ENCODE assay signal across 22 mouse cellular contexts in the genomic region with DNA sequence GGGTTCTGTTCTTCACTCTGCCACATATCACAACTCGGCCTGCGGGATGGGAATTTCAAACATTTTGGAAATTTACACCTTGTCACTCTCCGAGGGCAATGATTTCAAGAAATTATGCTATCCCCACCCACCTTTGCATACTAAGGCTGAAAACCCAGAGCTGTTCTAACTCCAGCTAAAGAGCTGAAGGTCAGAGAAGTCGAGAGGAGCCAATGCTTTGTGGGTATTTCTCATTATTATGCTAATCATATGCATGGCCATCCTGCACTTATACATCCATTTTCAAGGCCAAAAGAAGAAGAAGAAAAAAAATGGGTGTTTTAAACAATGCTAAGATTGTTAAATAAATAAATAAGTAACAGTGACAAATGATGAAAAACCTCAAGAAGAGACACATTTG.
DNase-seq lines count a peak whose midpoint lies in the region; ATAC-seq lines count a peak whose summit lies in the region.
"Had no signal": no experiment of that assay in that cellular context is flagged by ENCODE, and none has a peak within 500 bp of the region (broad histone marks: within the 10 kb centered on the region; RNA-seq: fewer than 3 reads in every experiment).

No protein-coding gene starts in this region.

- WGBS in hindbrain, embryonic 11.5 days, result 48% methylated on average over 4 of the region's 4 CpGs
- 53% methylated on average over 4 of the region's 4 CpGs for WGBS in hindbrain, embryonic 12.5 days
- WGBS in neural tube, embryonic 11.5 days, result 46% methylated on average over 4 of the region's 4 CpGs
- 25% methylated on average over 4 of the region's 4 CpGs for WGBS in neural tube, embryonic 12.5 days

- H3K27ac ChIP-seq in hindbrain, embryonic 11.5 days (ENCODE audit: low read depth, low read length), result no peak overlapping the region
- no peak overlapping the region for H3K27ac ChIP-seq in hindbrain, embryonic 12.5 days
- no peak overlapping the region for H3K27ac ChIP-seq in neural tube, embryonic 11.5 days (ENCODE audit: low read depth, low read length)
- H3K27ac ChIP-seq in neural tube, embryonic 12.5 days, result no peak overlapping the region
- H3K27ac ChIP-seq: embryonic facial prominence, embryonic 13.5 days; embryonic facial prominence, embryonic 15.5 days; forebrain, embryonic 10.5 days; forebrain, embryonic 13.5 days had no signal

- peak; percentile 54 for ATAC-seq in hindbrain, embryonic 11.5 days (ENCODE audit: low FRiP score)
- no peak for ATAC-seq in hindbrain, embryonic 12.5 days (ENCODE audit: low FRiP score)
- peak; percentile 72 for ATAC-seq in neural tube, embryonic 11.5 days (ENCODE audit: insufficient read depth, low FRiP score, low TSS enrichment)
- peak; percentile 21; the same call in 1 of the 2 replicates for ATAC-seq in neural tube, embryonic 12.5 days (ENCODE audit: low FRiP score, low read depth)
- ATAC-seq: activated CD4-positive, CD25-positive, alpha-beta regulatory T cell, adult 4 months; forebrain, embryonic 13.5 days; forebrain, embryonic 16.5 days had no signal

- no peak overlapping the region for H3K4me3 ChIP-seq in hindbrain, embryonic 11.5 days (ENCODE audit: low read depth, low read length)
- no peak overlapping the region for H3K4me3 ChIP-seq in hindbrain, embryonic 12.5 days
- no peak overlapping the region for H3K4me3 ChIP-seq in neural tube, embryonic 11.5 days (ENCODE audit: low read depth, low read length)
- H3K4me3 ChIP-seq in neural tube, embryonic 12.5 days, result no peak overlapping the region
- H3K4me3 ChIP-seq: embryonic facial prominence, embryonic 13.5 days; embryonic facial prominence, embryonic 15.5 days; erythroblast, embryonic 14.5 days; forebrain, embryonic 10.5 days; forebrain, embryonic 13.5 days had no signal

- no peaks in the 10 kb centered on the region for H3K27me3 ChIP-seq in hindbrain, embryonic 11.5 days (ENCODE audit: control insufficient read depth, insufficient read depth, low read length)
- H3K27me3 ChIP-seq in hindbrain, embryonic 12.5 days, result no peaks in the 10 kb centered on the region
- no peaks in the 10 kb centered on the region for H3K27me3 ChIP-seq in neural tube, embryonic 11.5 days (ENCODE audit: control insufficient read depth, insufficient read depth, low read length)
- H3K27me3 ChIP-seq in neural tube, embryonic 12.5 days (replicated peaks), result no peaks in the 10 kb centered on the region
- H3K27me3 ChIP-seq: embryonic facial prominence, embryonic 13.5 days; embryonic facial prominence, embryonic 15.5 days; forebrain, embryonic 13.5 days had no signal

- no peak overlapping the region for H3K9ac ChIP-seq in hindbrain, embryonic 11.5 days (ENCODE audit: low read depth, low read length)
- no peak overlapping the region for H3K9ac ChIP-seq in hindbrain, embryonic 12.5 days
- H3K9ac ChIP-seq in neural tube, embryonic 11.5 days (ENCODE audit: low read length), result no peak overlapping the region
- no peak overlapping the region for H3K9ac ChIP-seq in neural tube, embryonic 12.5 days
- H3K9ac ChIP-seq: embryonic facial prominence, embryonic 13.5 days; embryonic facial prominence, embryonic 15.5 days; forebrain, embryonic 13.5 days had no signal

- no peak for DNase-seq in hindbrain, embryonic 11.5 days (ENCODE audit: low spot score)
- no peak for DNase-seq in neural tube, embryonic 11.5 days (ENCODE audit: low spot score)
- no peak for DNase-seq in neural tube, embryonic 10.5 days (ENCODE audit: extremely low spot score, low spot score)
- DNase-seq in thymus, adult 18-20 months, result no peak
- no peak for DNase-seq in cerebellum, postnatal 14 days
- DNase-seq: adrenal gland, adult 8-10 months; adrenal gland, postnatal 14 days; adrenal gland, postnatal 36 days; cerebellum, adult 11-12 months; cerebellum, adult 2 months; cerebellum, adult 9-10 months; cerebellum, postnatal 10 days; cerebellum, postnatal 36 days had no signal

- no peaks in the 10 kb centered on the region for H3K36me3 ChIP-seq in hindbrain, embryonic 11.5 days (ENCODE audit: control insufficient read depth, insufficient read depth, low read length)
- H3K36me3 ChIP-seq in hindbrain, embryonic 12.5 days, result no peaks in the 10 kb centered on the region
- no peaks in the 10 kb centered on the region for H3K36me3 ChIP-seq in neural tube, embryonic 11.5 days (ENCODE audit: control insufficient read depth, insufficient read depth, low read length)
- no peaks in the 10 kb centered on the region for H3K36me3 ChIP-seq in neural tube, embryonic 12.5 days
- H3K36me3 ChIP-seq: embryonic facial prominence, embryonic 13.5 days; embryonic facial prominence, embryonic 15.5 days; forebrain, embryonic 10.5 days had no signal

- no peaks in the 10 kb centered on the region for H3K4me1 ChIP-seq in hindbrain, embryonic 11.5 days (replicated peaks; ENCODE audit: control insufficient read depth, insufficient read depth, low read length)
- H3K4me1 ChIP-seq in hindbrain, embryonic 12.5 days, result no peaks in the 10 kb centered on the region
- no peaks in the 10 kb centered on the region for H3K4me1 ChIP-seq in neural tube, embryonic 11.5 days (ENCODE audit: control insufficient read depth, insufficient read depth, low read length)
- H3K4me1 ChIP-seq in neural tube, embryonic 12.5 days, result peaks cover 8% of the 10 kb centered on the region; the same call in 1 of the 2 replicates
- H3K4me1 ChIP-seq: embryonic facial prominence, embryonic 13.5 days; embryonic facial prominence, embryonic 15.5 days had no signal

- no peaks in the 10 kb centered on the region for H3K9me3 ChIP-seq in hindbrain, embryonic 11.5 days (ENCODE audit: control insufficient read depth, low read length)
- H3K9me3 ChIP-seq in hindbrain, embryonic 12.5 days (replicated peaks), result no peaks in the 10 kb centered on the region
- H3K9me3 ChIP-seq in neural tube, embryonic 11.5 days (ENCODE audit: control insufficient read depth, low read length), result no peaks in the 10 kb centered on the region
- no peaks in the 10 kb centered on the region for H3K9me3 ChIP-seq in neural tube, embryonic 12.5 days
- H3K9me3 ChIP-seq: embryonic facial prominence, embryonic 13.5 days; embryonic facial prominence, embryonic 15.5 days; forebrain, embryonic 10.5 days; forebrain, embryonic 13.5 days had no signal

- H3K4me2 ChIP-seq in hindbrain, embryonic 11.5 days (replicated peaks; ENCODE audit: low read depth, low read length), result no peak overlapping the region
- H3K4me2 ChIP-seq in hindbrain, embryonic 12.5 days (replicated peaks), result no peak overlapping the region
- H3K4me2 ChIP-seq in neural tube, embryonic 11.5 days (ENCODE audit: low read depth), result no peak overlapping the region
- H3K4me2 ChIP-seq in neural tube, embryonic 12.5 days (replicated peaks), result no peak overlapping the region
- H3K4me2 ChIP-seq: embryonic facial prominence, embryonic 13.5 days; embryonic facial prominence, embryonic 15.5 days; forebrain, embryonic 13.5 days had no signal
